Mouse (Mus musculus): ENCODE data around the gene Mark1.

GRCm38 (mm10) chr1:184935980-184936379 lies 63.4 kb downstream of the Mark1 start:
- TF ChIP-seq POLR2A (IDR thresholded peaks at IDR 0.05; ENCODE audit: borderline replicate concordance, extremely low read depth, insufficient read depth, insufficient read length, poor library complexity, severe bottlenecking) (no peak), CTCF (IDR thresholded peaks at IDR 0.05; ENCODE audit: borderline replicate concordance, extremely low read depth, insufficient read depth, insufficient read length) (no peak)
